Mouse (Mus musculus) forebrain, embryonic 14.5 days (tissue): ENCODE results near the gene Naif1. TPM values are rescaled to one million over a fixed set of nuclear protein-coding genes. Genes with fewer than 3 reads are reported as not detected.

Source experiments
- ATAC-seq: fragments of 200-750 bp; cut with Nextera tagmentation; 2 replicates; pipeline ENCODE4 v1.8.0; 2017; ENCODE audit warnings: mild to moderate bottlenecking, moderate library complexity
- DNase-seq: peaks from one replicate; pipeline ENCODE4 v3.0.0-alpha.2; 2015; ENCODE audit warnings: low spot score
- H3K27ac ChIP-seq: fragments of 300-500 bp; sonication (generic); 2 replicates; pipeline ENCODE4 v1.5.1; 2014; ENCODE audit warnings: low read depth, mild to moderate bottlenecking, control low read depth, low read length, moderate library complexity
- H3K27me3 ChIP-seq: fragments of 300-500 bp; sonication (generic); replicated peaks from 2 replicates; pipeline ENCODE4 v1.6.1; 2014; ENCODE audit warnings: low read length, control low read depth, mixed read lengths; ENCODE audit not compliant: control insufficient read depth, insufficient read depth
- H3K36me3 ChIP-seq: fragments of 300-500 bp; sonication (generic); 2 replicates; pipeline ENCODE4 v1.6.1; 2014; ENCODE audit warnings: low read length, control low read depth; ENCODE audit not compliant: control insufficient read depth, insufficient read depth
- H3K4me1 ChIP-seq: fragments of 300-500 bp; sonication (generic); 2 replicates; pipeline ENCODE4 v1.6.1; 2014; ENCODE audit warnings: antibody characterized with exemption, low read length, control low read depth; ENCODE audit not compliant: control insufficient read depth, insufficient read depth
- H3K4me2 ChIP-seq: fragments of 300-500 bp; sonication (generic); 2 replicates; pipeline ENCODE4 v1.6.1; 2014; ENCODE audit warnings: mild to moderate bottlenecking, control low read depth, low read length
- H3K4me3 ChIP-seq: fragments of 300-500 bp; sonication (generic); 2 replicates; pipeline ENCODE4 v1.5.1; 2014; ENCODE audit warnings: low read depth, low read length, control low read depth
- H3K9ac ChIP-seq: fragments of 300-500 bp; sonication (generic); 2 replicates; pipeline ENCODE4 v1.6.1; 2014; ENCODE audit warnings: mild to moderate bottlenecking, low read length, control low read depth, moderate library complexity
- H3K9me3 ChIP-seq: fragments of 300-500 bp; sonication (generic); replicated peaks from 2 replicates; pipeline ENCODE4 v1.6.1; 2016; ENCODE audit warnings: low read length, control low read depth, mixed read lengths; ENCODE audit not compliant: control insufficient read depth
- WGBS: fragments of 180-500 bp; shearing (Covaris S2); extraction: QIAGEN DNeasy Blood & Tissue Kit; methylation state at CpG from one replicate; pipeline ENCODE4 v1.1.7; 2014; 5-methylcytosine and 5-hydroxymethylcytosine counted together
- polyA plus RNA-seq: library from polyadenylated mRNA; unstranded; fragments of >200 nt; fragmentation: Nextera tagmentation; extraction: Ambion mirVana; gene quantifications from 2 replicates; pipeline ENCODE4 v1.2.1, GENCODE M21; 2014

Gene Naif1
- polyA plus RNA-seq, 1 experiment from 2014 or later: 5.3 TPM

DNA sequence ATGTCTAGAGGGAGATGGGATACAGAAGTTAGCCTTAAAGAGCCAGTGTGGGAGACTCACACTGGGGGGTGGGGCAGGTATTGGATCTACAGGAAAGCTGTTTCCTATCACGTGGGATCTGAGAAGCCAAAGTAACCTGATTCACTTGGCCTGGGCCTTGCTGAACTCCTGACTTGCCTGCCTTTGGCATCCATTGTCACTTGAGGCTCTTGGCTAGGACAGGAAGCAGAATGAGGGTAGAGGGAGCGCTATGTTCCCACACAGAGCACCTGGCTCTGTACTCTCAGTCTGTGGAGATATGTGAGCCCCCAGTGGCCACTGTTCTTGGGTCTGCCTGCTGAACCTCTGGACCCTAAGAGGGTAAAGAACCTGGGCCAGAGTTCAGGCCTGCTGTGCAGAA is 33.7 kb upstream of the Naif1 start:
- 93% methylated on average over 2 of the region's 2 CpGs for WGBS
- H3K27me3 ChIP-seq: no peaks in the 10 kb centered on the region
- H3K4me1 ChIP-seq: no peaks in the 10 kb centered on the region
- H3K4me3 ChIP-seq: no peak overlapping the region
- no peaks in the 10 kb centered on the region for H3K9me3 ChIP-seq
- ATAC-seq: no peak
- no peak overlapping the region for H3K27ac ChIP-seq
- DNase-seq: no peak
- no peak overlapping the region for H3K9ac ChIP-seq
- H3K36me3 ChIP-seq: peaks cover 78% of the 10 kb centered on the region
- H3K4me2 ChIP-seq: no peak overlapping the region

DNA sequence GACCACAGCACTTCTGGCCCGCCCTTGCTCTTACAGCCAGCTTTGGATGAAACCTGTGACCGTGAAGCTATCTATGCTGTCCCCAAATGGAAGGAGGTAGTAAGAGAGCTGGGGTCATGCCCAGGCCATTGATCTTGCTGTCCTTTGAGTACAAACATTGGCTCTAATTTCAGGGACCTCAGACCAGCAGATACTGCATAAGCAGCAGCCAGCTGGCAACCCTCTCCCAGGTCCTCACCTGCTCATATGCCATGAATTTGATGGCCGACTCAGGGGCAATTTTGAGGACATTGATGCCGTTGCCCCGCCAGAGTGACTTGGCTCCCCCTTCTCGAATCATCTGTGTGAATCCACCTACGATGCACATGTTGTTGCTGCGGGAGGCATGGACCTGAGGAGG is 32.8 kb upstream of the Naif1 start:
- H3K4me2 ChIP-seq: no peak overlapping the region
- WGBS: 95% methylated on average over 8 of the region's 8 CpGs
- ATAC-seq (no peak), DNase-seq (no peak)
- no peak overlapping the region for H3K27ac ChIP-seq
- no peak overlapping the region for H3K4me3 ChIP-seq
- H3K36me3 ChIP-seq: peaks cover 79% of the 10 kb centered on the region
- H3K27me3 ChIP-seq: no peaks in the 10 kb centered on the region
- H3K9ac ChIP-seq: no peak overlapping the region
- H3K4me1 ChIP-seq: no peaks in the 10 kb centered on the region
- H3K9me3 ChIP-seq: no peaks in the 10 kb centered on the region

DNA sequence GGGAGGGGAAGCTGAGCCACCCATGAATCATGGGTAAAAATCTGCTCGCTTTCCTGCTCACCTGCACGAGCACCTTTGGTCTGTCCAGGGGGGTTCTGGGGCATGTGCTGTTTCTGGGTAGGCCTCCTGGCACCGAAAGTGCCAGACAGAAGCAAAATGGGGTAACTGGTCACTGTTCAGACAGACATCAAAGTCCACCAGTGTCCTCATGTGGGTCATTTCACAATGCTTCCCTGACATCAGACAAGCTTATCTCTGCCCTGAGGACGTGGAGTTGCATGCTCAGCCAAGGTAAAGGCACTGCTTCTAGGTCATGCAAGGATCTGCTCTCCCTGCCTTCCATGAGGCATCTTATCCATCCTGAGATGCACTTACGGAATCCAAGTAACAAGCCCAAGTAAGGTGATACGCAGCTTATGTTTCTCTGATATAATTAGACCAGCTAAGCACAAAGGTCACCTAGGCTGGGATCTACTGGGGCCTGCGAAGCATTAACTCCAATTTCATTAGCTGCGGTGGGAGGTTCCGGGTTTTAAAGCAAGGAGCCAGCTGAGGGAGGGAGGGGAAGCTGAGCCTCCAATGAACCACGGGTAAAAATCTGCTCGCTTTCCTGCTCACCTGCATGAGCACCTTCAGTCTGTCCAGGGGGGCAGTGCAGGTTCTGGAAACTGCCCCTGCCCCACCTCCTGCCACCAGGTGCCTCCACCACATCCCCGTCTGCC is 31.7 kb upstream of the Naif1 start:
- Histone ChIP-seq H3K4me2 (no peak overlapping the region), H3K27me3 (no peaks in the 10 kb centered on the region), H3K4me1 (peaks cover 6% of the 10 kb centered on the region), H3K4me3 (no peak overlapping the region), H3K9me3 (no peaks in the 10 kb centered on the region), H3K9ac (no peak overlapping the region), H3K27ac (no peak overlapping the region), H3K36me3 (peaks cover 79% of the 10 kb centered on the region)
- ATAC-seq (no peak), DNase-seq (no peak)
- 92% methylated on average over 12 of the region's 12 CpGs for WGBS

DNA sequence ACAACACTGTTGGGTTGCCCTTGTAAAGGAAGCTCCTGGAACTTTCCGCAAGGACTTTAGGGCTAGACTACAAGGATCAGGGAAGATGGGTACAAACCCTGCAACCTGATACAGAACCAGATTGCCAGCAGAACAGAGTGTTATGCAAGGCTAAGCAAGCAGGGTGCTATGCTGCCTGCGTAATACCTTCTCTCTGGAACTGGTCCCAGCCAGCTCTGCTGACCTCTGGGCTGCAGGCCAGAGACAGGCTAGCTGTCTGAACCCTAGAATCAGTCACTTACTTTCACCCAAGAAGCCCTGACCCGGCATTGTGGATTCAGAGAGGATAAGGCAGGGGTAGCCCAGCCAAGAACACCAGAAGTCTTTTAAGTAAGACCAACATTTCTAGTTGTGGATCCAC is 30.9 kb upstream of the Naif1 start:
- Histone ChIP-seq H3K36me3 (peaks cover 72% of the 10 kb centered on the region), H3K9me3 (no peaks in the 10 kb centered on the region), H3K27me3 (no peaks in the 10 kb centered on the region), H3K4me1 (peaks cover 14% of the 10 kb centered on the region), H3K4me3 (no peak overlapping the region), H3K4me2 (no peak overlapping the region), H3K27ac (no peak overlapping the region), H3K9ac (no peak overlapping the region)
- DNase-seq: no peak
- no peak for ATAC-seq
- 94% methylated on average over 3 of the region's 3 CpGs for WGBS

DNA sequence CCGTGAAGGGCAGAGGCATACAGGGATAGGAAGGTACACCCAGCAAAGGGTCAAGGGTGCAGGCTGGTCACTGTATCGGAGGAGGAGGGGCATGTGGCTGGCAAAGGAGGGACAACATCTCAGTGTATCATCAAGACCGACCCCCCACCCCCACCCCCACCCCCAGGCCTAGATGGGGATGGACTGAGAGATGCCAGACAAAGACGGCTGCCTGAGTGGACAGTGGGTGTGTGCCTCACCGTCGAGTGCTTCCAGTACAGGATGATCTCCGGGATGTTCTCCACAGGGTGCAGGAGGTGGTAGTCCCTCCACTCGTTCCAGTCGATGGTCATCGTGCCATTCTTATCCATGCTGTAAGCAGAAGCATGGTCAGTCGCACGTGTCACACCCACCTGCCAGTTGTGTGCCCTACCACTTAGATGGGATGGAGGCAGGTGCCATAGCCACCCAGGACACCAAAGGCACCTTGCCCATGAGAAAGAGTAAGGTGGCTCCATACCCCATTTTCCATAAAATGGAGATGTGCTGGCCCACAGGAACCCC is 30.1 kb upstream of the Naif1 start:
- no peak for ATAC-seq
- Histone ChIP-seq H3K9me3 (no peaks in the 10 kb centered on the region), H3K36me3 (peaks cover 64% of the 10 kb centered on the region), H3K4me3 (no peak overlapping the region), H3K27me3 (no peaks in the 10 kb centered on the region), H3K27ac (no peak overlapping the region), H3K4me2 (no peak overlapping the region), H3K9ac (no peak overlapping the region), H3K4me1 (peaks cover 18% of the 10 kb centered on the region)
- WGBS: 93% methylated on average over 12 of the region's 12 CpGs
- no peak for DNase-seq

DNA sequence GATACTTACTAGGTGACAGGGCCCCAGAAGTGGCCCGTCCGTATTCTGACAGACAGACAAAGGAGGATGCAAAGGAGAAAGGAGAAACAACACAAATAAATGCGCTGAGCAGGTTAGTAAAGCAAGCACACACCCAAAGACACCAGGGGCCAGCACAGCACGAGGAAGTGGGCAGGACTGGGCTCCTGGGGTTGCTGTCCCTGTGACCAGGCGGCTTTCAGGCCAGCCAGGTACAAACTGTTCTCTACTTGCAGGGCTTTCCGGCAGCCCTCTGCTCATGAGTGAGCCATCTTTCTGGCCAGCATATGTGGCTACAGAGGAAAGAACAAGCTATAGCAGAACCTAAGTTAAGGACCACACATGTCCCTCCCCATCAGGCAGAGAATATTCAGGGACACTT is 29.6 kb upstream of the Naif1 start:
- Histone ChIP-seq H3K4me1 (peaks cover 18% of the 10 kb centered on the region), H3K9me3 (no peaks in the 10 kb centered on the region), H3K4me2 (no peak overlapping the region), H3K9ac (no peak overlapping the region), H3K36me3 (peaks cover 59% of the 10 kb centered on the region), H3K4me3 (no peak overlapping the region), H3K27me3 (no peaks in the 10 kb centered on the region), H3K27ac (no peak overlapping the region)
- no peak for DNase-seq
- no peak for ATAC-seq
- 85% methylated on average over 6 of the region's 6 CpGs for WGBS

DNA sequence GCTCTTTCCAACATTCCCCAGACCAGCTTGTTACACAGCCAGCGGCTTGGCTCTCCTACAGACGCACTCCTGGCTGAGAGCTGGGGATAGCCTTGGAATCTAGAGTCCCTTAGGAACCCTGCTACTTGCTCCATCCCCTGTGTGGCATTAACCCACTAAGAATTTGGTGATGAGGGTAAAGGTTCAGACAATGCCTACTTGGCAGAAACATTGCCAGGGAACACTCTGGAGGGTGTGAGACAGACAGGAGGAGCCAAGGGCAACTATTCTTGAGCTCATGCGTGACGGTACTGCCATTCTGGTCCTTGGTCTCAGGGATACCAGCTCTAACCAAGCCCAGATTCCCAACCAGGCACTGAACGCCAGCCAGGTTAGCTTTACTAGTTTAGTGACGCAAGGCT is 28.4 kb upstream of the Naif1 start:
- H3K4me2 ChIP-seq: no peak overlapping the region
- no peak overlapping the region for H3K9ac ChIP-seq
- H3K27ac ChIP-seq: no peak overlapping the region
- H3K36me3 ChIP-seq: peaks cover 47% of the 10 kb centered on the region
- DNase-seq (no peak), ATAC-seq (no peak)
- WGBS: 91% methylated on average over 6 of the region's 6 CpGs
- H3K27me3 ChIP-seq: no peaks in the 10 kb centered on the region
- H3K4me3 ChIP-seq: no peak overlapping the region
- H3K9me3 ChIP-seq: no peaks in the 10 kb centered on the region
- peaks cover 18% of the 10 kb centered on the region for H3K4me1 ChIP-seq

DNA sequence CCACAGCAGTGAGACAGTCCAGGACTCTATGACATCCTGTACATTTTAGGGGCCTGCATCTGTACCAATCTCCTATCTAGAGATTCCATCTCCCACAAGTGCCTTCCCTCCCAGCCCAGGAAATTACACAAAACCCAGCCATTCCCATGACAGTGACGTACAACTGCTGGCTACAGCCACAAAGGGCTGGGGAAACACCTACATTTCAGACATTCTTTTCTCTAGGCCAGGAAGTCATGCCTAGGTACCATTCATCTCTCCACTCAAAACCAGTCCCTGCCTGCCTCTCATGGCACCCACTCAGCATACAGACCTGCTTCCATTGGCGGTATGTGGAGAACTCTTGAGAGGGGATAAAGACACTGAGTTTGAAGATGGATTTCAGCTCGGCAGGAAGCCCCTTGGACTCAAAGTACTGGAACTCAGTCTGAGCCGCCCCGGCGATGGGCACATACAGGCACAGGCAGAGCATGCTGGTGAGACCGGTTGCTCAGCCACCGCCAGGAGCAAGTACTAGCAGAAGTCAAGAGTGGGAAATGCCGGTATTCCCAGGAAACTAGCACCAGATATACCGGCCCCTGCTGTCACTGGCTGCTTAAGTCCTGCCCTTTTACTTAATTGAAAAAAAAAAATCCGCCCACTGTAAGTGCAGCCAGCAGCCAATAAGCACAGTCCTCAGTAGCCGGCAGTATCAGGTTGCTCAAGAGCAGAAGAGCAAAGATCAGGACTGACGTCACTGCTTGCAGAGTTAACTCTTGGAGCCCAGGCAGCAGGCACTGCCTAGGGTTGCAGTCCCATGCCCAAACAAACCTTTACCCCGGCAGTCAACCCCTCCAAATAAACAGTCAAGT is 26.6 kb upstream of the Naif1 start:
- H3K9ac ChIP-seq: peak overlapping the region; percentile 50
- peaks cover 31% of the 10 kb centered on the region for H3K4me1 ChIP-seq
- peak overlapping the region; percentile 51 for H3K4me2 ChIP-seq
- DNase-seq: peak; percentile 86
- H3K27me3 ChIP-seq: no peaks in the 10 kb centered on the region
- peak overlapping the region; percentile 25 for H3K4me3 ChIP-seq
- H3K9me3 ChIP-seq: no peaks in the 10 kb centered on the region
- peak; percentile 74 for ATAC-seq
- 2% methylated on average over 14 of the region's 14 CpGs for WGBS
- H3K36me3 ChIP-seq: peaks cover 32% of the 10 kb centered on the region
- peak overlapping the region; percentile 53; the same call in 1 of the 2 replicates for H3K27ac ChIP-seq

DNA sequence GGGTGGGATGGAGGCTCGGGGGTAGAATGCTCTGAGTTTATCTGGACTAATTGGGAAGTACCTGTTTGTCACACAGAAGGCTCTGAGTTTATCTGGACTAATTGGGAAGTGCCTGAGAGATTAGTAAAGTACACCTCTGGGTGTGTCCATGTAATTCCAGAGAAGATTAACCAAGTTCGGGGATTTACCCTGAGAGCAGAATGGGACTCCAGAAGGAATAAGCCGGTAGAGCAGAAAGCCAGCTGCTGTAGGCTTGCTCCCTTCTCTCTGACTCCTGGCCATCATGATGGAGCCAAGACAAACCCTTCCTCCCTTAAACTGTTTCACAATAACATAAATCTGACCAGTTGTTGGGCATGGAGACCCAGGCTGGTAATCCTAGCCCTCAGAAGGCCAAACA is 25.5 kb upstream of the Naif1 start:
- no peaks in the 10 kb centered on the region for H3K27me3 ChIP-seq
- H3K36me3 ChIP-seq: peaks cover 21% of the 10 kb centered on the region
- WGBS: 5% methylated on average over 3 of the region's 3 CpGs
- no peak overlapping the region for H3K4me2 ChIP-seq
- H3K4me3 ChIP-seq: no peak overlapping the region
- peaks cover 42% of the 10 kb centered on the region for H3K4me1 ChIP-seq
- peak overlapping the region; percentile 48; the same call in 1 of the 2 replicates for H3K27ac ChIP-seq
- ATAC-seq (no peak), DNase-seq (no peak)
- no peak overlapping the region for H3K9ac ChIP-seq
- no peaks in the 10 kb centered on the region for H3K9me3 ChIP-seq
